Mouse (Mus musculus) thymus, postnatal 25 days (tissue): Measurements from ENCODE around the gene Tas2r139.
"Not testable (repeated sequence)": the region's sequence is repeated elsewhere in the genome, so short reads cannot be mapped to it uniquely, and the experiment has no call there.

ENCODE experiments used
- DNase-seq: peaks from one replicate; pipeline ENCODE4 v3.0.0; 2022

The Tas2r139 gene

DNA sequence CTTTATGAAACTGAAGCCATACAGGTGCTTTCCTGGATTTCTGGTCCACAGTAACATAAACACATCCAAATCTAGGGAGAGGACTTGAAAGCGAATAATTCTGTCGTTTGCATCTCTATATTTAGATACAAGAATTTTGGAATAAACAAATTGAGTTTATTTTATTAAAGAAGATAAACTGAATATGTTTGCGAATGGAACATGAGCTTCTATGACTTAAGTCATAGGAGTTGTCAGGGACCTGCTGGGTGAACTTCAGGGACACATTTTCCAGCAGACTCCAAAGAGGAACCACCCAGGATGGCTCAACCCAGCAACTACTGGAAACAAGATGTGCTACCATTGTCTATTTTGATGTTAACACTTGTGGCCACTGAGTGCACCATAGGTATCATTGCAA, at the start of gene Tas2r139:
Gene Tas2r139 (plus strand): TSS at position 301 of the 400 bp plus-strand sequence.
- no peak for DNase-seq

GRCm38 (mm10) chr6:42151115-42151514, 10.4 kb downstream of the Tas2r139 start:
- not testable (repeated sequence) for DNase-seq

DNA sequence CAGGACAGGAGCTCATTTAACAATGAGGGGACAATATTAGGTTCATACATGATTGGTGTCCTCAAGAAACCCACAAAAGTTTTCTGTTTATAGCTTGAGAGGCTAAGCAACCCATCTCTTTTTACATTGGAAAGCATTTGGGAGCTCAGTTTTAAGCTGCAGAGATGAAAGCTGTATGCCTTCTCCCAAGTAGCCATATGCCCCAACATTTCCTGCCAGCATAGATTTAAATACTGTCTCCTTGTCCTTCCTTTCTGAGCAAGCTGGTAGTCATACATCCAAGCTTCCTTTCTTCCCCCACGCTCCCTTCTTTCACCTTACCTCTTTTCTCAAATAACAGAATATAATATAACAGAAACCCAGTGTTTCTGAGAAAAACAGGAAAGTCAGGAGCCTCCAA, 41.7 kb downstream of the Tas2r139 start:
- no peak for DNase-seq

GRCm38 (mm10) chr6:42186230-42186629, 45.5 kb downstream of the Tas2r139 start:
- DNase-seq, result peak; percentile 17
